ENCODE assay signal across 12 mouse cellular contexts in genomic region chr4:120849451-120849850, GRCm38 (mm10). TPM values are rescaled to one million over a fixed set of nuclear protein-coding genes. Genes with fewer than 3 reads are reported as not detected.
"Had no signal": no experiment of that assay in that cellular context is flagged by ENCODE, and none has a peak within 500 bp of the region (broad histone marks: within the 10 kb centered on the region; RNA-seq: fewer than 3 reads in every experiment).

No protein-coding gene starts in this region.

- H3K27ac ChIP-seq: limb, embryonic 13.5 days; liver, embryonic 14.5 days; midbrain, embryonic 12.5 days had no signal

- H3K4me3 ChIP-seq: limb, embryonic 13.5 days; midbrain, embryonic 12.5 days; myocyte had no signal

- H3K36me3 ChIP-seq: limb, embryonic 13.5 days; midbrain, embryonic 12.5 days had no signal

- H3K9me3 ChIP-seq: midbrain, embryonic 12.5 days had no signal

- H3K4me1 ChIP-seq: limb, embryonic 13.5 days; midbrain, embryonic 12.5 days had no signal

- DNase-seq: kidney, postnatal 14 days; left cerebral cortex, postnatal 4 days; lung, adult 18-20 months; retina, postnatal 1 day; right cerebral cortex, postnatal 4 days; spleen, adult 18-20 months; thymus, adult 18-20 months had no signal

- H3K4me2 ChIP-seq: limb, embryonic 13.5 days; midbrain, embryonic 12.5 days had no signal

- H3K9ac ChIP-seq: limb, embryonic 13.5 days; liver, embryonic 14.5 days; midbrain, embryonic 12.5 days had no signal

RNA-seq across cellular contexts. Expression of gene Rims3, which starts 5.2 kb away (rescaled TPM):
- total RNA-seq: megakaryocyte-erythroid progenitor cell, adult 5-6 weeks had no signal
